Mouse (Mus musculus): Measurements from ENCODE around the gene Tspan32.
A peak's percentile ranks its signal among the peaks of the same experiment; 100 is the strongest.

The Tspan32 gene

GRCm38 (mm10) chr7:143054612-143054965, 49.7 kb downstream of the Tspan32 start:
- DNase-seq (ENCODE audit: low read depth): no peak

DNA sequence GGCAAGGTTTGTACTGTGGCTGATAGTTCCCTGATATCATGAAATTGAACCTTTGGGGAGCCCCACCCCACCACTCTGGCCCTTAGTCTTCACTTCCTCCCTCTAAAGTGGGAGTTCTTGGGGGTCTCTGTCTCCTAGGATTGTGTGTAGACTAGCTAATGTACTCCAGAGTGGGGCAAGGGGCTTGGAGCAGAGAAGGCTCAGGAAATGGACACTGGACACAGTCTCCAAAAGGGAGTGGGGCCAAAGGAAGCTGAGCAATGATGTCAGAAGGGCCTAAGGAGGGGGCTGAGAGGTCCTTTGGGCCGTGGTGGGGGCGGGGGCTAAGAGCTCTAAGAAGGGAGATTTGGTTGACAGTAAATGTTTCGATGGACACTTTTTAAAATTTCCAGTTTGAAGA, 50.2 kb downstream of the Tspan32 start:
- no peak for DNase-seq (ENCODE audit: low read depth)

GRCm38 (mm10) chr7:143055499-143056186, 50.8 kb downstream of the Tspan32 start:
- DNase-seq (ENCODE audit: low read depth): no peak

GRCm38 (mm10) chr7:143057023-143057422, 52.2 kb downstream of the Tspan32 start:
- DNase-seq (ENCODE audit: low read depth): no peak

GRCm38 (mm10) chr7:143057667-143058220, 52.9 kb downstream of the Tspan32 start:
- DNase-seq (ENCODE audit: low read depth): no peak

GRCm38 (mm10) chr7:143058221-143058697, 53.4 kb downstream of the Tspan32 start:
- DNase-seq (ENCODE audit: low read depth): no peak

- no peak for DNase-seq (ENCODE audit: low read depth)
These were observed 54.5 kb downstream of the Tspan32 start for GRCm38 (mm10) chr7:143059202-143059870.

DNA sequence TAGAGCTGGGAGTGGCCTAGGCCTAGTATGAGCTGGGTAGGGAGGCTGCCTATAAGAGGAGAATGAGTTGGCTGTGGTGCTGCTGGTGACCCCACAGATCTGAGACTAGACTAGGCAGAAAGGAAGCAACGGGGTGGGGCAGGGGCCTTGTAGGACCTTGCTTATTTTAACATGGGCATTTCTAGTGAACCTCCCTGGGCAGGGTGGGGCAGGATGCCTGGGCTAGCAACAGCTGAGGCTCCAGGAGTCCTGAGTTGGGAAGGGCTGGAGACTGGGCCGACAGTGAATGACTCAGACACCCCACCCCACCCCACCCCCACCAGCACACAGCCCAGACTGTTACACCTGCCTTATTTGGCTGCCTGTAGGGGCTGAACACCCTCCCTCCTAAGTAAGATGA, 57.9 kb downstream of the Tspan32 start:
- DNase-seq (ENCODE audit: low read depth): no peak

- no peak for DNase-seq (ENCODE audit: low read depth)
These were observed 59.4 kb downstream of the Tspan32 start for GRCm38 (mm10) chr7:143064226-143064625.

GRCm38 (mm10) chr7:143065692-143066091, 60.8 kb downstream of the Tspan32 start:
- DNase-seq (ENCODE audit: low read depth): no peak

- no peak for DNase-seq (ENCODE audit: low read depth)
These were observed 62.6 kb downstream of the Tspan32 start for GRCm38 (mm10) chr7:143067469-143067868.

DNA sequence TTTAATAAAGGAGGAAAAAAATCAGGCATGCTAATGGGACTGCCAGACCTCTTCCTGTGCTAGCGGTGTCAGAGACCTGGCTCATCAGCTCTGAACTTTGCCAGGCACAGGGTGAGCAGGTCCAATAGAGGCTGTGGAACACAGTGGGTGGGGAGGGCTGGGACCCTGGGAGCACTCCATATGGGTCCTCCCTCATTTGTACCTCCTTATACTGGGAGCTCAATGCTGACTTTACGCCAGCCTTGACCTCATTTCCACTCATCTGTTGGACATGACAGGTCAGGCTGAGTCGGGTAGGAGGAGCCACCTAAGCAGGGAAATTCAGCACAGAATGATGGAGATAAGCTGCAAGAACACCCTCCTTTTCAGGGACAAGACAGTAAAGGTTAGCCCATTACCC, 63.1 kb downstream of the Tspan32 start:
- peak; percentile 23 for DNase-seq (ENCODE audit: low read depth)

GRCm38 (mm10) chr7:143068316-143068881, 63.6 kb downstream of the Tspan32 start:
- DNase-seq (ENCODE audit: low read depth): no peak

DNA sequence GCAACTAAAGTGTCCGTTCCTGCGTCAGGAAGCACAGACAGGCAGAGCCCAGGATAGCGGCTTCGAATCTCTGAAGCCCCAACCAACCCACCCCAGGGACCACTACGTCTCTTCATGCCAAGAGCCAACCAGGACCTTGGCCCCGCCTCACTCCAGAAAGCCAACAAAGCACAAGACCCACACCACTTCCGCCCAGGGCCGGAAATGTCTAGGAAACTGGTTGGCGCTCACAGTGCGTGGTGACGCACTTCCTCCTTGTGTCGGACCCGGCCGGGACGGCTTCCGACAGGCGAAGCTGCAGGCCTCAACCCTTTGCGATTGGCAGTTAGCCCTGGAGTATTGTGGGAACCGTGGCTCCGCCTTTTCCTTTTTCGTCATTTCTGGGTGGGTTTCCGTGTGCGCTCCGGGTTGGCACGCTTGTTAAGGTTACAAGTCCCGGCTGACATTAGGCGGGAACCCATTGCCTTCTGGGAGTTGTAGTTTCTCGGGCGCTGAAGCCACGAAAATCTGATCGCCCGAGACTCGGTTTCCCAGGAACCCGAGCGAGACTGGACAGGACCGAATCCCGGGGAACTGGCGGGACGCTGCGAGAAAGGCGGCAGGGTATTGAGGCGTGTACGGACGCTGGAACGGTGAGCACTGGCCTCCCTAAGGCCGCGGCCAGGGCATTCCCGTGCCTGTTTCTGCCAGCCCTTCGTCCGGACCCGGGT, 64.2 kb downstream of the Tspan32 start, which contains the start of gene Tssc4:
TSS of gene Tssc4 (plus strand) at position 368 of the 710 bp plus-strand sequence.
- DNase-seq (ENCODE audit: low read depth): peak; percentile 100
